Mouse (Mus musculus): Measurements from ENCODE around the gene Rbm6. TPM values are rescaled to one million over a fixed set of nuclear protein-coding genes. Genes with fewer than 3 reads are reported as not detected.

Gene Rbm6
- polyA plus RNA-seq, 1 experiment from 2014 or later: 87.1 TPM

- no peak for ATAC-seq (ENCODE audit: low read depth)
- H3K27me3 ChIP-seq (ENCODE audit: control insufficient read depth, insufficient read depth, low read length): no peaks in the 10 kb centered on the region
- H3K27ac ChIP-seq (ENCODE audit: low read depth, low read length): no peak overlapping the region
- H3K4me2 ChIP-seq (ENCODE audit: low read depth, low read length): no peak overlapping the region
- WGBS: 94% methylated on average over 3 of the region's 3 CpGs
- H3K9me3 ChIP-seq (ENCODE audit: control insufficient read depth, low read length): no peaks in the 10 kb centered on the region
- H3K36me3 ChIP-seq (ENCODE audit: control insufficient read depth, insufficient read depth, low read length): peaks cover 31% of the 10 kb centered on the region
- H3K4me1 ChIP-seq (ENCODE audit: control insufficient read depth, insufficient read depth, low read length): no peaks in the 10 kb centered on the region
- H3K4me3 ChIP-seq (ENCODE audit: low read depth, low read length): no peak overlapping the region
- H3K9ac ChIP-seq (replicated peaks; ENCODE audit: low read depth, low read length): no peak overlapping the region
Observed at GRCm38 (mm10) chr9:107774411-107774810, 98.6 kb downstream of the Rbm6 start.

GRCm38 (mm10) chr9:107771782-107772181 lies 101.3 kb downstream of the Rbm6 start:
- H3K4me3 ChIP-seq (ENCODE audit: low read depth, low read length): no peak overlapping the region
- H3K9me3 ChIP-seq (ENCODE audit: control insufficient read depth, low read length): no peaks in the 10 kb centered on the region
- WGBS: 77% methylated on average over 2 of the region's 2 CpGs
- H3K27ac ChIP-seq (ENCODE audit: low read depth, low read length): peak overlapping the region; percentile 89; the same call in 1 of the 2 replicates
- H3K27me3 ChIP-seq (ENCODE audit: control insufficient read depth, insufficient read depth, low read length): no peaks in the 10 kb centered on the region
- peak overlapping the region; percentile 56; the same call in 1 of the 2 replicates for H3K4me2 ChIP-seq (ENCODE audit: low read depth, low read length)
- no peak overlapping the region; the same call in 1 of the 2 replicates for H3K9ac ChIP-seq (replicated peaks; ENCODE audit: low read depth, low read length)
- no peak for ATAC-seq (ENCODE audit: low read depth)
- H3K36me3 ChIP-seq (ENCODE audit: control insufficient read depth, insufficient read depth, low read length): peaks cover 36% of the 10 kb centered on the region
- peaks cover 10% of the 10 kb centered on the region for H3K4me1 ChIP-seq (ENCODE audit: control insufficient read depth, insufficient read depth, low read length)

- WGBS: under 1% methylated on average over 60 of the region's 60 CpGs
- Histone ChIP-seq H3K9ac (replicated peaks; ENCODE audit: low read depth, low read length) (peak within 1 kb of the TSS; percentile 99), H3K4me3 (ENCODE audit: low read depth, low read length) (peak within 1 kb of the TSS; percentile 100), H3K27me3 (ENCODE audit: control insufficient read depth, insufficient read depth, low read length) (no peaks in the 10 kb centered on the region), H3K4me1 (ENCODE audit: control insufficient read depth, insufficient read depth, low read length) (peaks cover 10% of the 10 kb centered on the region), H3K27ac (ENCODE audit: low read depth, low read length) (peak within 1 kb of the TSS; percentile 95), H3K4me2 (ENCODE audit: low read depth, low read length) (peak within 1 kb of the TSS; percentile 86), H3K36me3 (ENCODE audit: control insufficient read depth, insufficient read depth, low read length) (peaks cover 42% of the 10 kb centered on the region), H3K9me3 (ENCODE audit: control insufficient read depth, low read length) (no peaks in the 10 kb centered on the region)
- peak; percentile 100 for ATAC-seq (ENCODE audit: low read depth)
Observed at GRCm38 (mm10) chr9:107770374-107771290, 102.4 kb downstream of the Rbm6 start, which contains the start of gene Rbm5. Gene Rbm5 (minus strand): TSS chr9:107770996.

DNA sequence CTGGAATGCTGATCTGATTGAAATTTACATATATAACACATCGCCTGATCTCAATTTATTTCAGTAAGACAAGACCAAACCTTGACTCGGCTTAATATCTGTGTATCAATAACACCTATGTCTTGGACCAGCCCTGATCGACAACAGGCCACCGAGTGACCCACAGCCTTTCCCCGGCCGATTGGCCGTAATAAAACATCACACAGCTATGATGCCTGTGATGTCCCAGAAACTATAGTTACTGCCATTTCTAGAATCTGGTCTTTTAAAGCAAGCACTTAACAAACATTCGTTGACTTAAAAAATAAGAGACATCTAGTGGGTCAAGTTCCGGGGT lies 103.0 kb downstream of the Rbm6 start:
- Histone ChIP-seq H3K36me3 (ENCODE audit: control insufficient read depth, insufficient read depth, low read length) (peaks cover 45% of the 10 kb centered on the region), H3K4me1 (ENCODE audit: control insufficient read depth, insufficient read depth, low read length) (peaks cover 10% of the 10 kb centered on the region), H3K9ac (replicated peaks; ENCODE audit: low read depth, low read length) (peak overlapping the region; percentile 99), H3K4me2 (ENCODE audit: low read depth, low read length) (peak overlapping the region; percentile 86), H3K4me3 (ENCODE audit: low read depth, low read length) (peak overlapping the region; percentile 100), H3K27ac (ENCODE audit: low read depth, low read length) (peak overlapping the region; percentile 95), H3K9me3 (ENCODE audit: control insufficient read depth, low read length) (no peaks in the 10 kb centered on the region), H3K27me3 (ENCODE audit: control insufficient read depth, insufficient read depth, low read length) (no peaks in the 10 kb centered on the region)
- no peak for ATAC-seq (ENCODE audit: low read depth)
- 1% methylated on average over 9 of the region's 9 CpGs for WGBS

DNA sequence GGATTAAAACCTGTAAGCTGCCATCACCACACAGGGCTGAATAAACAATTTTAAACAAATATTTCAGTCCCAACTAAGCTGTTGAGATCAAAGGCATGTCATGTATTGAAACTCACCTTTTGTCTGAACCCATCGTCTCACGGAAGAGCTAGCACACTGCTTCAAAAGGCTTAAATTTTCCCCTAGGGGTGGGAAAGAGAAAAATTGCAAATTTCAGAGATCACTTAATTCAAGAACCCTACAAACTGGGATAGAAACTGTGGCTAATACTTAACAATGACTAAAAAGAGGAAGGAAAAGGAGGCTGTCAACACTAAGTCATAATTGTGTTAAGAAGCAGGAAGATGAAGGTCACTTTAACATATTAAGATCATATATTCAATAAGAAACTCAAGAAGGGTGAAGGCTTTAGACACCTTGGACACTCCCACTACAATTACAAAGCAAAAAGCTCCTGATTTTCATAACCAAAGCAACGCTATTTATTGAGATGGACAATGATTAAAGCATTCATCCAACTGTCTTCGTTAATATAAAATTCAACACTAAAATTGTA lies 103.5 kb downstream of the Rbm6 start:
- peak overlapping the region; percentile 100 for H3K4me3 ChIP-seq (ENCODE audit: low read depth, low read length)
- no peak for ATAC-seq (ENCODE audit: low read depth)
- no peaks in the 10 kb centered on the region for H3K9me3 ChIP-seq (ENCODE audit: control insufficient read depth, low read length)
- H3K27me3 ChIP-seq (ENCODE audit: control insufficient read depth, insufficient read depth, low read length): no peaks in the 10 kb centered on the region
- H3K4me1 ChIP-seq (ENCODE audit: control insufficient read depth, insufficient read depth, low read length): peaks cover 10% of the 10 kb centered on the region
- H3K27ac ChIP-seq (ENCODE audit: low read depth, low read length): no peak overlapping the region
- WGBS: 17% methylated on average over 4 of the region's 4 CpGs
- peak overlapping the region; percentile 86 for H3K4me2 ChIP-seq (ENCODE audit: low read depth, low read length)
- H3K36me3 ChIP-seq (ENCODE audit: control insufficient read depth, insufficient read depth, low read length): peaks cover 45% of the 10 kb centered on the region
- H3K9ac ChIP-seq (replicated peaks; ENCODE audit: low read depth, low read length): peak overlapping the region; percentile 99

- peak overlapping the region; percentile 99; the same call in 1 of the 2 replicates for H3K9ac ChIP-seq (replicated peaks; ENCODE audit: low read depth, low read length)
- 67% methylated on average over 5 of the region's 5 CpGs for WGBS
- peaks cover 50% of the 10 kb centered on the region for H3K36me3 ChIP-seq (ENCODE audit: control insufficient read depth, insufficient read depth, low read length)
Observed at GRCm38 (mm10) chr9:107768851-107769250, 104.2 kb downstream of the Rbm6 start.

GRCm38 (mm10) chr9:107759593-107759992 lies 113.4 kb downstream of the Rbm6 start:
- 97% methylated on average over 6 of the region's 6 CpGs for WGBS
- Histone ChIP-seq H3K4me1 (ENCODE audit: control insufficient read depth, insufficient read depth, low read length) (no peaks in the 10 kb centered on the region), H3K4me2 (ENCODE audit: low read depth, low read length) (no peak overlapping the region), H3K9me3 (ENCODE audit: control insufficient read depth, low read length) (no peaks in the 10 kb centered on the region), H3K27ac (ENCODE audit: low read depth, low read length) (no peak overlapping the region), H3K4me3 (ENCODE audit: low read depth, low read length) (no peak overlapping the region), H3K27me3 (ENCODE audit: control insufficient read depth, insufficient read depth, low read length) (no peaks in the 10 kb centered on the region), H3K9ac (replicated peaks; ENCODE audit: low read depth, low read length) (no peak overlapping the region), H3K36me3 (ENCODE audit: control insufficient read depth, insufficient read depth, low read length) (peaks cover 87% of the 10 kb centered on the region)
- no peak for ATAC-seq (ENCODE audit: low read depth)

More at GRCm38 (mm10) chr9:107768851-107769250, 104.2 kb downstream of the Rbm6 start:
- Histone ChIP-seq H3K27me3 (ENCODE audit: control insufficient read depth, insufficient read depth, low read length) (no peaks in the 10 kb centered on the region), H3K27ac (ENCODE audit: low read depth, low read length) (no peak overlapping the region), H3K9me3 (ENCODE audit: control insufficient read depth, low read length) (no peaks in the 10 kb centered on the region), H3K4me2 (ENCODE audit: low read depth, low read length) (peak overlapping the region; percentile 86), H3K4me1 (ENCODE audit: control insufficient read depth, insufficient read depth, low read length) (peaks cover 10% of the 10 kb centered on the region), H3K4me3 (ENCODE audit: low read depth, low read length) (peak overlapping the region; percentile 100)
- no peak for ATAC-seq (ENCODE audit: low read depth)

DNA sequence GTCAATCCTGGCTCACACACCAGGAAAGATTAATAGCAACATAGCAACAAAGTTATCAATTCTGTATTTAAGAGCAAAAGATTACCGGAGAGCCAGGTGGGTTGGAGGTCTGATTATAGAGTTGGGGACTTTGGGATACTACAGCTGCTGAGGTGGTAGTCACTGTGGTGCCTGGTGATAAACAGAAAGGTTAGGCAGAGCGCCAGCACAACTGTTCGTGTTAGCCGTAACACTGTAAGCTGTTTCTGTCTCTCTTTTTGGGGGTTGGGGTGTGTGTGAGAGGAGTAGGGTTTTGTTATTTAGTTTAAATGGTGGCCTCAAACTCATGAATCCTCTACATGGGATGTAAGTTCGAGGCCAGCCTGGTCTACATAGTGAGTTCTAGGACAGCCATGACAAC lies 122.7 kb downstream of the Rbm6 start:
- ATAC-seq (ENCODE audit: low read depth): no peak
- Histone ChIP-seq H3K4me3 (ENCODE audit: low read depth, low read length) (no peak overlapping the region), H3K4me1 (ENCODE audit: control insufficient read depth, insufficient read depth, low read length) (no peaks in the 10 kb centered on the region), H3K9ac (replicated peaks; ENCODE audit: low read depth, low read length) (no peak overlapping the region), H3K4me2 (ENCODE audit: low read depth, low read length) (no peak overlapping the region), H3K9me3 (ENCODE audit: control insufficient read depth, low read length) (no peaks in the 10 kb centered on the region), H3K27ac (ENCODE audit: low read depth, low read length) (no peak overlapping the region), H3K27me3 (ENCODE audit: control insufficient read depth, insufficient read depth, low read length) (no peaks in the 10 kb centered on the region), H3K36me3 (ENCODE audit: control insufficient read depth, insufficient read depth, low read length) (peaks cover 91% of the 10 kb centered on the region)
- 96% methylated on average over 5 of the region's 5 CpGs for WGBS

DNA sequence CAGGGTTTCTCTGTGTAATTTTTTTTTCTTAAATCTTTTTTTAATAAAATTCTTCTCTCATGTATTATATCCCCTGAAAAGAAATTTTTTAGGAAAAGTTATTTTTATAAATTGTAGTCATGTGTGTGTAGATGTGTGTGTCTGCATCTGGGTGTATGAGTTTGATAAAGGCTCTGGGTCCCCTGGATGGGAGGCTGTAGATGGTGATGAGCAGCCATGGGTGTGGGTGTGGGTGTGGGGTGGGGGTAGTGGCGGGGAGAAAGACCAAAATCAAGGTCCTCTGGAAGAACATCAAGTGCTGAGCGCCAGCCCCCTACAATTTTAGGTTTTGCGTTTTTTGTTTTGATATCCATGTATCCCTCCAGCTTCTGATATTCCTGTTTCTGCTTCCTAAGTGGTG lies 125.0 kb downstream of the Rbm6 start:
- no peaks in the 10 kb centered on the region for H3K4me1 ChIP-seq (ENCODE audit: control insufficient read depth, insufficient read depth, low read length)
- H3K9ac ChIP-seq (replicated peaks; ENCODE audit: low read depth, low read length): no peak overlapping the region
- no peak overlapping the region for H3K27ac ChIP-seq (ENCODE audit: low read depth, low read length)
- no peaks in the 10 kb centered on the region for H3K9me3 ChIP-seq (ENCODE audit: control insufficient read depth, low read length)
- ATAC-seq (ENCODE audit: low read depth): no peak
- no peaks in the 10 kb centered on the region for H3K27me3 ChIP-seq (ENCODE audit: control insufficient read depth, insufficient read depth, low read length)
- no peak overlapping the region for H3K4me3 ChIP-seq (ENCODE audit: low read depth, low read length)
- 96% methylated on average over 3 of the region's 3 CpGs for WGBS
- H3K36me3 ChIP-seq (ENCODE audit: control insufficient read depth, insufficient read depth, low read length): peaks cover 96% of the 10 kb centered on the region
- no peak overlapping the region for H3K4me2 ChIP-seq (ENCODE audit: low read depth, low read length)

Measured in neural tube, embryonic 14.5 days (tissue).